Mouse (Mus musculus) embryonic facial prominence, embryonic 11.5 days (tissue): ENCODE data around the gene Syt1. TPM values are rescaled to one million over a fixed set of nuclear protein-coding genes. Genes with fewer than 3 reads are reported as not detected.

Source experiments
- ATAC-seq: fragments of 200-750 bp; cut with Nextera tagmentation; replicated peaks from 2 replicates; pipeline ENCODE4 v1.8.0; 2017; ENCODE audit warnings: low read depth; ENCODE audit not compliant: insufficient number of reproducible peaks, low FRiP score, low TSS enrichment
- DNase-seq: peaks from one replicate; pipeline ENCODE4 v3.0.0-alpha.2; 2015; ENCODE audit warnings: low spot score
- H3K27ac ChIP-seq: fragments of 300-500 bp; sonication (generic); replicated peaks from 2 replicates; pipeline ENCODE4 v1.5.1; 2014; ENCODE audit warnings: mild to moderate bottlenecking, low read depth, low read length, control low read depth
- H3K27me3 ChIP-seq: fragments of 300-500 bp; sonication (generic); 2 replicates; pipeline ENCODE4 v1.6.1; 2014; ENCODE audit warnings: mild to moderate bottlenecking, low read length, moderate library complexity, mixed read lengths; ENCODE audit not compliant: control insufficient read depth, insufficient read depth
- H3K36me3 ChIP-seq: fragments of 300-500 bp; sonication (generic); replicated peaks from 2 replicates; pipeline ENCODE4 v1.6.1; 2014; ENCODE audit warnings: low read depth, mild to moderate bottlenecking, low read length, moderate library complexity, mixed read lengths; ENCODE audit not compliant: control insufficient read depth, insufficient read depth
- H3K4me1 ChIP-seq: fragments of 300-500 bp; sonication (generic); 2 replicates; pipeline ENCODE4 v1.6.1; 2014; ENCODE audit warnings: low read length, mixed read lengths; ENCODE audit not compliant: control insufficient read depth, insufficient read depth
- H3K4me2 ChIP-seq: fragments of 300-500 bp; sonication (generic); 2 replicates; pipeline ENCODE4 v1.6.1; 2014; ENCODE audit warnings: low read depth, mild to moderate bottlenecking, control low read depth, low read length, moderate library complexity
- H3K4me3 ChIP-seq: fragments of 300-500 bp; sonication (generic); 2 replicates; pipeline ENCODE4 v1.5.1; 2014; ENCODE audit warnings: low read depth, low read length, control low read depth
- H3K9ac ChIP-seq: fragments of 300-500 bp; sonication (generic); replicated peaks from 2 replicates; pipeline ENCODE4 v1.6.1; 2014; ENCODE audit warnings: mild to moderate bottlenecking, control low read depth, low read length
- H3K9me3 ChIP-seq: fragments of 300-500 bp; sonication (generic); replicated peaks from 2 replicates; pipeline ENCODE4 v1.6.1; 2016; ENCODE audit warnings: mild to moderate bottlenecking, low read length, inconsistent platforms, mixed read lengths; ENCODE audit not compliant: control insufficient read depth
- WGBS: fragments of 180-500 bp; shearing (Covaris S2); extraction: QIAGEN DNeasy Blood & Tissue Kit; methylation state at CpG from one replicate; pipeline ENCODE4 v1.1.7; 2014; 5-methylcytosine and 5-hydroxymethylcytosine counted together
- polyA plus RNA-seq: library from polyadenylated mRNA; unstranded; fragments of >200 nt; fragmentation: Nextera tagmentation; extraction: Ambion mirVana; gene quantifications from 2 replicates; pipeline ENCODE4 v1.2.1, GENCODE M21; 2014

Gene Syt1
- polyA plus RNA-seq, 1 experiment from 2014 or later, result 7.1 TPM

DNA sequence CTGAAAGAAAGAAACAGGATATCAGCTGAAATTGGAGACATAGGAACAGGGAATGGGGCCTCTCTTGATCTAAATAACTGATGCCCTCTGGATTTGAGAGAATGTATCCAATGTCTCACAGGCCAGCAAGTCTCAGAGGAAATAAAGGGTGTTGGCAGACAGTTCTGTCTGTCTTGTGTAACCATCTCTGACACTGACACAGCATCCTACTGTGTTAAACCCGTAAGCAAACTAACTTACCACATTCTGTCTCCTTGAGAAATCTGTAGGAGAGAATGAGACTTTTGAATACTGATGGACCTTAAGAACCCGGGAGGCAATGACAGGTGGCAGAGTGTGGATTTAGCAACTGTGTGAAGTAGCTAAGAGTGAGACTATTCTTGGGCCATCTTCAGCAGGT is 352.5 kb downstream of the Syt1 start:
- Histone ChIP-seq H3K4me2 (no peak overlapping the region), H3K4me3 (no peak overlapping the region), H3K36me3 (no peaks in the 10 kb centered on the region), H3K9ac (no peak overlapping the region), H3K27ac (no peak overlapping the region), H3K9me3 (no peaks in the 10 kb centered on the region), H3K27me3 (no peaks in the 10 kb centered on the region), H3K4me1 (no peaks in the 10 kb centered on the region)
- WGBS, result 74% methylated on average over 2 of the region's 2 CpGs
- DNase-seq (no peak), ATAC-seq (no peak)

DNA sequence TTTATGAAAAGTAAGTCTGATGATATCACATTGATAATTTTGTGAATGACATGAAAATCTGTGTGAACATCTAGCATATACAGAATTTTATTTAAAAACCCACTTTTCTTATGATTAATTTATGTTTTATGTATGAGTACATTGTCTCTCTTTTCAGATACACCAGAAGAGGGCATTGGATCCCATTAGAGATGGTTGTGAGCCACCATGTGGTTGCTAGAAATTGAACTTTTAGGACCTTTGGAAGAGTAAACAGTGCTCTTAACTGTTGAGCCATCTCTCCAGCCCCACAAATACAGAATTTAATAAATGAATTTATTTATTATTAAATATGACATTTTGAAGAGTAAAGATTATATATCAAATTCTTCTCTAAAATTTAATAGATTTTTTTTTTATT is 353.1 kb downstream of the Syt1 start:
- no peaks in the 10 kb centered on the region for H3K9me3 ChIP-seq

DNA sequence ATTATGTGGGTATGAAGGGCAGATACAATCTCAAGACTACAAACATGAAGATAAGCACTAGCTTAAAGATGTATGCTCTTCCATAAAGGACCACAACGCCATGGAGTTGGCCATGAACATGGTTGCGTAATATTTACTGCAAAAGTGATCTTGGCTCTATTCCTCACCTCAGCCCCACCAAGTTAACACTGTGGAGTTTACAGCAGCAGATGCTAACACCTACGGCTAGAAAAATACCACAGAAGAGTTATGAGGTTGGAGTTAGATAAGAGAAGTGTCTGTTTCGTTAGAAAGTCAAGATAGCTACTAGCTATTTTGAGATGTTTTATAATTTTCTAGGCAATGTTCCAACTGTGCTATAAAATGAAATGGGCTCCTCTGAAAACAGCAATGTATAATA is 353.9 kb downstream of the Syt1 start:
- Histone ChIP-seq H3K36me3 (no peaks in the 10 kb centered on the region), H3K4me2 (no peak overlapping the region), H3K9me3 (no peaks in the 10 kb centered on the region), H3K27me3 (no peaks in the 10 kb centered on the region), H3K4me1 (no peaks in the 10 kb centered on the region), H3K27ac (no peak overlapping the region), H3K4me3 (no peak overlapping the region), H3K9ac (no peak overlapping the region)
- DNase-seq (no peak), ATAC-seq (no peak)
- 93% methylated on average over 4 of the region's 4 CpGs for WGBS

More for the DNA sequence above, 353.1 kb downstream of the Syt1 start:
- H3K36me3 ChIP-seq, result no peaks in the 10 kb centered on the region
- no peaks in the 10 kb centered on the region for H3K4me1 ChIP-seq
- DNase-seq (no peak), ATAC-seq (no peak)
- no peak overlapping the region for H3K4me3 ChIP-seq
- H3K27ac ChIP-seq, result no peak overlapping the region
- no peak overlapping the region for H3K4me2 ChIP-seq
- no peaks in the 10 kb centered on the region for H3K27me3 ChIP-seq
- no peak overlapping the region for H3K9ac ChIP-seq

DNA sequence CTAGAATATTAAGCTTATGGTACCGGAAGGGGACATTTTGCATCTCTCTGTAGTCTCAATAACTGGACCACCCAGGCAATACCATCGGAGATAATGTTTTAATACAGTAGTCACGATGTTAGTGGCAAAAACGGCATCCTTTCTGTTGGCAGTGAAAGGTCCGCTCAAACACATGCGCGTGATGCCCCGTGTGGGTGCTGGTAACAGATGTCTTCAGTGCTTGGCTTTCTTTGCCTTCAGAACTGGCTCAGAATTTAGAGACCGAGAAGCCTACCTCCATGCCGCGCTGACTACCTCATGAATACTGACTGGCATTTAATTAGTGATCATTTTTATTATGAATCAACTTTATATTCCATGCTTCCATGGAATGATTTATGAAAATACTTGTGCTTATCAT is 355.7 kb downstream of the Syt1 start:
- Histone ChIP-seq H3K4me1 (no peaks in the 10 kb centered on the region), H3K4me2 (no peak overlapping the region), H3K9me3 (no peaks in the 10 kb centered on the region), H3K4me3 (no peak overlapping the region), H3K27ac (no peak overlapping the region), H3K9ac (no peak overlapping the region), H3K27me3 (no peaks in the 10 kb centered on the region), H3K36me3 (no peaks in the 10 kb centered on the region)
- no peak for DNase-seq
- WGBS, result 96% methylated on average over 11 of the region's 11 CpGs
- no peak for ATAC-seq

DNA sequence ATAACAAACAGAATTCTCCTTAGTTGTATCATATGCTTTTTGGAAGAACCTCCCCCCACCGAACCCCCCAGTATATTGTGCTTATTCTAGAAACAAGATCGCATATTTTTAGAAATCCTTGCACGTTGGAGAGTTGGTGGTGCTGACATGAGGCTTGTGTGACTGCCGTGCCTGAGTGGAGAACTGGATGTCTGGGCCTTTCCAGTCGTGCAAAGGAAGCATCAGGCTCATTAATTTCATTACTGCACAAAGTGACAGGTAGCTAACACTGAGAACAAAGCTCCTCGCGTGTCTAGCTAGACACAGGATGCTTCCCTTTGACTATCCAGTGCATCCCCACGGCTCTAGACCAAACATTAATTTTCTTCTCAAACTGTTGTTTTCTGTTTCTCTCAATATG is 358.0 kb downstream of the Syt1 start:
- 78% methylated on average over 8 of the region's 8 CpGs for WGBS
- H3K9ac ChIP-seq, result no peak overlapping the region

DNA sequence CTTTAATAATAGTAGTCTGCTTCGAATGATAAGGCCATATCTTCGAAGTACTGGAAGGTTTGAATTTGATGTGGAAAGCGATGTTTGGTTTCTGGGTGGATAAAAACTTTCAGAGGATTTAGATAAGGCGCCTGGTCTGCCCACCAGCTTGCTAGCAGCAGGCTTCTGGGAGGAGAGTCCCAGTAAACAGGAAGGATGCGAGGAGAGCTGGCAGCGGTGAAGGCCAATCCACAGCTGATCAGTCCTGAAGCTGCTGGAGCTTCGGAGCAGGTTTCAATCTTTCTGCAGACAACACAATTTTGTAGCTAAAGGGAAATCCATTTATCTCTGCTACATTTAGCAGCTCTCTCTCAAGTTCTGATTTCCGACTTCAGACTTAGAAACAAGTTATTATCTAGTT is 358.7 kb downstream of the Syt1 start:
- no peaks in the 10 kb centered on the region for H3K36me3 ChIP-seq
- no peak overlapping the region for H3K4me3 ChIP-seq
- H3K9ac ChIP-seq, result no peak overlapping the region
- whole genome bisulfite sequencing, result 83% methylated on average over 8 of the region's 8 CpGs
- H3K4me1 ChIP-seq, result no peaks in the 10 kb centered on the region
- ATAC-seq, result no peak
- H3K27me3 ChIP-seq, result no peaks in the 10 kb centered on the region
- no peak for DNase-seq
- no peaks in the 10 kb centered on the region for H3K9me3 ChIP-seq
- H3K27ac ChIP-seq, result no peak overlapping the region
- no peak overlapping the region for H3K4me2 ChIP-seq

More for the DNA sequence above, 358.0 kb downstream of the Syt1 start:
- Histone ChIP-seq H3K4me1 (no peaks in the 10 kb centered on the region), H3K9me3 (no peaks in the 10 kb centered on the region), H3K4me2 (no peak overlapping the region), H3K27ac (no peak overlapping the region), H3K4me3 (no peak overlapping the region), H3K36me3 (no peaks in the 10 kb centered on the region), H3K27me3 (no peaks in the 10 kb centered on the region)
- DNase-seq (no peak), ATAC-seq (no peak)

DNA sequence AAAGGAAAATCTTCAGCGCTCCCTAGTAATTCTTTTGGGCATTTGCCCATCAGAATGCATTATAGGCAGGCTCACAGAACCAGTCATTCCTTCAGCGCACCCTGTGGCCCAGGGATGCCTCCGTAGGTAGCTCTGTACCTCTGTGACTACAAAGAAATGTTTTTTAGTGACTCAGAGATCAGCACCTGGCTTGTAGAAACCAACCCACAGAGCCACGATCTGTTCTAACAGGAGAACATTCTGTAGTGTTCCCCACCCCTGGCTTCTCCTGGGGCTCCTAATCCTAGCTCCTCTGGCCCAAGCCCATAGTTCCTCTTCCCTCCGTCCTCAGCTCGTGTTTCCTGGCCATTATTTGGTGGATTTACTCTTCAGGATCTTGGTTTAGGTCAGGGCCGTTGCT is 361.6 kb downstream of the Syt1 start:
- Histone ChIP-seq H3K27me3 (no peaks in the 10 kb centered on the region), H3K36me3 (no peaks in the 10 kb centered on the region), H3K9ac (no peak overlapping the region), H3K9me3 (no peaks in the 10 kb centered on the region), H3K4me2 (no peak overlapping the region), H3K4me3 (no peak overlapping the region), H3K4me1 (no peaks in the 10 kb centered on the region), H3K27ac (no peak overlapping the region)
- ATAC-seq (no peak), DNase-seq (no peak)
- WGBS, result 75% methylated on average over 7 of the region's 7 CpGs

DNA sequence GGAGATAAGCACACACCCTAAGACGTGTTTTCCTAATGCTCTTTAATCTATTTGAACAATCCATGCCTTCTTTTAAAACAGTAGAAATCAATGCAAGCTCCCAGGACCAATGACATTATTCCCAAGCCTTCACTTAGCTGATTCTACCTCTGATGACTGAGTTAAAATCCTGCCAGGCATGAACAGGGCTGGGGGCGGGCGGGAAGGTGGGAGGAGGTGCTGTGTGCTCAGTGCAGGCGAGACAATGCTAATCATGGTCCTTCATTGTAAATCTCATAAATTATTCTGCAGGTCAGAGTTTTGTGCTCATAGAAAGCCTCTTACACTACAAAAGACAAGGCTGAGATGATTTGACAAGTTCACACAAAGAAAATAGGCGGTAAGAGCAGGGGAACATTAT is 366.9 kb downstream of the Syt1 start:
- H3K4me1 ChIP-seq, result no peaks in the 10 kb centered on the region
- 70% methylated on average over 5 of the region's 5 CpGs for WGBS
- H3K4me3 ChIP-seq, result no peak overlapping the region
- no peaks in the 10 kb centered on the region for H3K9me3 ChIP-seq
- H3K9ac ChIP-seq, result no peak overlapping the region
- H3K27me3 ChIP-seq, result no peaks in the 10 kb centered on the region
- no peaks in the 10 kb centered on the region for H3K36me3 ChIP-seq
- no peak overlapping the region for H3K4me2 ChIP-seq
- ATAC-seq (no peak), DNase-seq (no peak)
- no peak overlapping the region for H3K27ac ChIP-seq

DNA sequence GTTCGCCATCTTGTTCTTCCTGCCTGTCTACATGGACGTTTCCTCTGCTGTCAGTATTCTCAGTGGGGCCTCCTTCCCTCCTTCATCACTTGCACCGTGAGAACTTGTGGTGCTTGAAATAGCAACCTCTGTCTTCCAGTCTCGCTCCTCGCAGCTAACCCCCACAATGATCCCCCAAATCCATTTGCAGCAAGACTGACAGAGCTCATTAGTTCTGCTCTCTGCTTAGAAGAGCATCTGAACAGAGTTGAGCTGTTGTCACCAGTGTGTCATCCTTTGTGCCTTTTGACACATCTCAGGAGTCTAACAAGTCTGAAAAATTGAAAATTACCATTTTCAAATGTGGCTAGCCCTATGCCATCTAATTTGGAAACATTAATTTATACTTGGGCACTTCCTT is 372.7 kb downstream of the Syt1 start:
- no peaks in the 10 kb centered on the region for H3K9me3 ChIP-seq
- 75% methylated on average over 5 of the region's 5 CpGs for WGBS
- H3K9ac ChIP-seq, result no peak overlapping the region
- H3K27ac ChIP-seq, result no peak overlapping the region
- no peak overlapping the region for H3K4me2 ChIP-seq
- no peak overlapping the region for H3K4me3 ChIP-seq
- DNase-seq, result no peak
- no peak for ATAC-seq
- H3K36me3 ChIP-seq, result no peaks in the 10 kb centered on the region
- no peaks in the 10 kb centered on the region for H3K4me1 ChIP-seq
- no peaks in the 10 kb centered on the region for H3K27me3 ChIP-seq
